Mouse (Mus musculus) lung, postnatal 0 days (tissue): ENCODE measurements around the gene Ptcd2.

ENCODE experiments used
- CTCF ChIP-seq: IDR thresholded peaks from 2 replicates; pipeline ENCODE4 v1.5.1; 2016; ENCODE audit warnings: antibody characterized with exemption, mild to moderate bottlenecking
- EP300 ChIP-seq: IDR thresholded peaks from 2 replicates; pipeline ENCODE4 v1.6.1; 2016; ENCODE audit warnings: antibody characterized with exemption, mild to moderate bottlenecking, control low read depth

DNA sequence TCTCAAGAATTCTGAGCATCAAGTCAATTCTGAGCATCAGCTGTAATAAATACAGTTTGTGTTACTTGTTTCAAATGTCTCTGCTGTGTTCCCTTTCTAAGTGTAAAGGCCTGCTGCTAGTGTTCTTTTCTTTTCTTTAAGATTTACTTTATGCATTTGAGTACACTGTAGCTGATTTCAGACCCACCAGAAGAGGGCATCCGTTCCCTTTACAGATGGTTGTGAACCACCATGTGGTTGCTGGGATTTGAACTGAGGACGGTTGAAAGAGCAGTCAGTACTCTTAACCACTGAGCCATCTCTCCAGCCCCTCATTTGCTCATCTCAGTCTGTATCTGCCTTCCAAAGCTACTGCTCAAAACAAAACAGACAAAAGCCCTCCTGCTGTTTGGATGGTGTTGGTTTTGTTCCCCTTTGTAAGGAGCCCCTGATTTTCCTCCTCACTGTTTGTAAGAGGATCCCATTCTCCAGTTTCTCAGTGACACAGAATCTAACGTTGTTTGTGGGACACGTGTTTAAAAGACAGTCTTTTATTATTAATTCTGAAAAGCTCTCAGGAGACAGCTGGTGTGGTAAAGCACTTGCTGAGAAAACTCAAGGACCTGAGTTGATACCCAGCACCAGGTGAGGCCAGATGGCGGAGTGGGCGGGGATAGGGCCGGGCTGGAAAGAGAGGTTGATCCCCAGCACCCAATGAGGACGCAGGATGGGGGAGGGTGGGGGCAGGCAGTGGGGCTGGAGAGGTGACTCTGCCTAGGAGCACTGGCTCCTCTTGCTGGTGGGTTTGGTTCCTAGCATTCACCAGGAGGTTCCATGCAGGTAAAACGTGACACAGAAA is 12.1 kb upstream of the Ptcd2 start:
- TF ChIP-seq CTCF (peak; percentile 46), EP300 (no peak)
